Mouse (Mus musculus): ENCODE results near the gene Map3k5. TPM values are rescaled to one million over a fixed set of nuclear protein-coding genes. Genes with fewer than 3 reads are reported as not detected.

The Map3k5 gene
- polyA plus RNA-seq, 1 experiment from 2014 or later = 1.4 TPM

GRCm38 (mm10) chr10:20018406-20018805 is 84.1 kb downstream of the Map3k5 start:
- H3K27me3 ChIP-seq = no peaks in the 10 kb centered on the region
- peaks cover 8% of the 10 kb centered on the region; the same call in 1 of the 2 replicates for H3K9me3 ChIP-seq
- ATAC-seq (ENCODE audit: insufficient number of reproducible peaks, insufficient read depth, low FRiP score, low TSS enrichment, low read depth) = no peak
- 88% methylated on average over 10 of the region's 10 CpGs for WGBS
- H3K9ac ChIP-seq (replicated peaks) = no peak overlapping the region
- no peak overlapping the region for H3K4me3 ChIP-seq (replicated peaks)
- H3K27ac ChIP-seq = no peak overlapping the region
- no peak overlapping the region for H3K4me2 ChIP-seq
- H3K36me3 ChIP-seq = no peaks in the 10 kb centered on the region
- no peaks in the 10 kb centered on the region; the same call in 1 of the 2 replicates for H3K4me1 ChIP-seq (replicated peaks)

GRCm38 (mm10) chr10:20018806-20019205 is 84.5 kb downstream of the Map3k5 start:
- WGBS = 90% methylated on average over 3 of the region's 3 CpGs
- peaks cover 8% of the 10 kb centered on the region; the same call in 1 of the 2 replicates for H3K9me3 ChIP-seq

GRCm38 (mm10) chr10:20021256-20021655 is 87.0 kb downstream of the Map3k5 start:
- Histone ChIP-seq H3K4me1 (replicated peaks) (no peaks in the 10 kb centered on the region; the same call in 1 of the 2 replicates), H3K4me2 (no peak overlapping the region), H3K4me3 (replicated peaks) (no peak overlapping the region), H3K27me3 (no peaks in the 10 kb centered on the region), H3K27ac (no peak overlapping the region), H3K9ac (replicated peaks) (no peak overlapping the region), H3K36me3 (no peaks in the 10 kb centered on the region), H3K9me3 (peaks cover 8% of the 10 kb centered on the region; the same call in 1 of the 2 replicates)
- 74% methylated on average over 6 of the region's 6 CpGs for WGBS
- no peak for ATAC-seq (ENCODE audit: insufficient number of reproducible peaks, insufficient read depth, low FRiP score, low TSS enrichment, low read depth)

More at GRCm38 (mm10) chr10:20018806-20019205, 84.5 kb downstream of the Map3k5 start:
- Histone ChIP-seq H3K27ac (no peak overlapping the region), H3K4me3 (replicated peaks) (no peak overlapping the region), H3K9ac (replicated peaks) (no peak overlapping the region), H3K4me2 (no peak overlapping the region), H3K36me3 (no peaks in the 10 kb centered on the region), H3K27me3 (no peaks in the 10 kb centered on the region), H3K4me1 (replicated peaks) (no peaks in the 10 kb centered on the region; the same call in 1 of the 2 replicates)
- ATAC-seq (ENCODE audit: insufficient number of reproducible peaks, insufficient read depth, low FRiP score, low TSS enrichment, low read depth) = no peak

GRCm38 (mm10) chr10:20021670-20022468 is 87.6 kb downstream of the Map3k5 start:
- no peak overlapping the region for H3K27ac ChIP-seq
- no peaks in the 10 kb centered on the region for H3K27me3 ChIP-seq
- no peak overlapping the region for H3K4me2 ChIP-seq
- H3K9ac ChIP-seq (replicated peaks) = no peak overlapping the region
- H3K9me3 ChIP-seq = peaks cover 8% of the 10 kb centered on the region; the same call in 1 of the 2 replicates
- H3K4me3 ChIP-seq (replicated peaks) = no peak overlapping the region
- ATAC-seq (ENCODE audit: insufficient number of reproducible peaks, insufficient read depth, low FRiP score, low TSS enrichment, low read depth) = no peak
- WGBS = 86% methylated on average over 15 of the region's 15 CpGs
- no peaks in the 10 kb centered on the region for H3K36me3 ChIP-seq
- no peaks in the 10 kb centered on the region; the same call in 1 of the 2 replicates for H3K4me1 ChIP-seq (replicated peaks)

GRCm38 (mm10) chr10:20022608-20023340 is 88.5 kb downstream of the Map3k5 start:
- Histone ChIP-seq H3K36me3 (no peaks in the 10 kb centered on the region), H3K27ac (no peak overlapping the region), H3K9me3 (peaks cover 6% of the 10 kb centered on the region; the same call in 1 of the 2 replicates), H3K9ac (replicated peaks) (no peak overlapping the region), H3K4me1 (replicated peaks) (no peaks in the 10 kb centered on the region; the same call in 1 of the 2 replicates), H3K27me3 (no peaks in the 10 kb centered on the region), H3K4me3 (replicated peaks) (no peak overlapping the region), H3K4me2 (no peak overlapping the region)
- WGBS = 64% methylated on average over 10 of the region's 10 CpGs
- ATAC-seq (ENCODE audit: insufficient number of reproducible peaks, insufficient read depth, low FRiP score, low TSS enrichment, low read depth) = no peak

- Histone ChIP-seq H3K9me3 (no peaks in the 10 kb centered on the region), H3K36me3 (no peaks in the 10 kb centered on the region), H3K27ac (no peak overlapping the region), H3K4me1 (replicated peaks) (no peaks in the 10 kb centered on the region; the same call in 1 of the 2 replicates), H3K4me3 (replicated peaks) (no peak overlapping the region), H3K27me3 (no peaks in the 10 kb centered on the region), H3K4me2 (no peak overlapping the region), H3K9ac (replicated peaks) (no peak overlapping the region)
- ATAC-seq (ENCODE audit: insufficient number of reproducible peaks, insufficient read depth, low FRiP score, low TSS enrichment, low read depth) = no peak
- WGBS = 79% methylated on average over 10 of the region's 10 CpGs
These were observed 89.3 kb downstream of the Map3k5 start for GRCm38 (mm10) chr10:20023524-20023923.

- no peaks in the 10 kb centered on the region for H3K27me3 ChIP-seq
- 95% methylated on average over 10 of the region's 10 CpGs for WGBS
- H3K4me3 ChIP-seq (replicated peaks) = no peak overlapping the region
- H3K4me2 ChIP-seq = no peak overlapping the region
- no peak overlapping the region for H3K9ac ChIP-seq (replicated peaks)
- no peak overlapping the region for H3K27ac ChIP-seq
- H3K36me3 ChIP-seq = no peaks in the 10 kb centered on the region
- no peak for ATAC-seq (ENCODE audit: insufficient number of reproducible peaks, insufficient read depth, low FRiP score, low TSS enrichment, low read depth)
- no peaks in the 10 kb centered on the region for H3K9me3 ChIP-seq
- no peaks in the 10 kb centered on the region; the same call in 1 of the 2 replicates for H3K4me1 ChIP-seq (replicated peaks)
These were observed 90.6 kb downstream of the Map3k5 start for GRCm38 (mm10) chr10:20024891-20025290.

GRCm38 (mm10) chr10:20025781-20026520 is 91.7 kb downstream of the Map3k5 start:
- 72% methylated on average over 12 of the region's 12 CpGs for WGBS
- Histone ChIP-seq H3K4me3 (replicated peaks) (no peak overlapping the region), H3K4me1 (replicated peaks) (no peaks in the 10 kb centered on the region; the same call in 1 of the 2 replicates), H3K27me3 (no peaks in the 10 kb centered on the region), H3K9me3 (no peaks in the 10 kb centered on the region), H3K9ac (replicated peaks) (no peak overlapping the region), H3K27ac (no peak overlapping the region), H3K36me3 (no peaks in the 10 kb centered on the region), H3K4me2 (no peak overlapping the region)
- no peak for ATAC-seq (ENCODE audit: insufficient number of reproducible peaks, insufficient read depth, low FRiP score, low TSS enrichment, low read depth)

- no peak for ATAC-seq (ENCODE audit: insufficient number of reproducible peaks, insufficient read depth, low FRiP score, low TSS enrichment, low read depth)
- H3K4me3 ChIP-seq (replicated peaks) = no peak overlapping the region
- no peak overlapping the region for H3K27ac ChIP-seq
- no peaks in the 10 kb centered on the region for H3K9me3 ChIP-seq
- H3K36me3 ChIP-seq = no peaks in the 10 kb centered on the region
- H3K4me2 ChIP-seq = no peak overlapping the region
- no peaks in the 10 kb centered on the region for H3K4me1 ChIP-seq (replicated peaks)
- whole genome bisulfite sequencing = 91% methylated on average over 1 of the region's 1 CpGs
- H3K9ac ChIP-seq (replicated peaks) = no peak overlapping the region
- no peaks in the 10 kb centered on the region for H3K27me3 ChIP-seq
These were observed 96.4 kb downstream of the Map3k5 start for GRCm38 (mm10) chr10:20030703-20031102.

- no peak for ATAC-seq (ENCODE audit: insufficient number of reproducible peaks, insufficient read depth, low FRiP score, low TSS enrichment, low read depth)
- 76% methylated on average over 2 of the region's 2 CpGs for WGBS
- Histone ChIP-seq H3K4me1 (replicated peaks) (no peaks in the 10 kb centered on the region), H3K9ac (replicated peaks) (no peak overlapping the region), H3K27me3 (no peaks in the 10 kb centered on the region), H3K4me2 (no peak overlapping the region), H3K27ac (no peak overlapping the region), H3K9me3 (no peaks in the 10 kb centered on the region), H3K4me3 (replicated peaks) (no peak overlapping the region), H3K36me3 (no peaks in the 10 kb centered on the region)
These were observed 97.7 kb downstream of the Map3k5 start for GRCm38 (mm10) chr10:20031936-20032335.

GRCm38 (mm10) chr10:20036375-20036774 is 102.1 kb downstream of the Map3k5 start:
- Histone ChIP-seq H3K9me3 (no peaks in the 10 kb centered on the region), H3K9ac (replicated peaks) (no peak overlapping the region), H3K27ac (no peak overlapping the region), H3K4me2 (no peak overlapping the region), H3K27me3 (no peaks in the 10 kb centered on the region), H3K36me3 (no peaks in the 10 kb centered on the region), H3K4me1 (replicated peaks) (no peaks in the 10 kb centered on the region; the same call in 1 of the 2 replicates), H3K4me3 (replicated peaks) (no peak overlapping the region)
- ATAC-seq (ENCODE audit: insufficient number of reproducible peaks, insufficient read depth, low FRiP score, low TSS enrichment, low read depth) = no peak
- 81% methylated on average over 2 of the region's 2 CpGs for WGBS
